Mouse (Mus musculus) spleen, adult 2 months (tissue): ENCODE data around the gene Ppara.

Source experiments
- CTCF ChIP-seq: fragments of 200-500 bp; IDR thresholded peaks from 2 replicates; pipeline ENCODE4 v1.5.1; 2011; ENCODE audit warnings: mild to moderate bottlenecking, inconsistent platforms; ENCODE audit not compliant: insufficient read depth, insufficient read length, insufficient replicate concordance; ENCODE audit errors: extremely low read depth
- POLR2A ChIP-seq: fragments of 200-500 bp; IDR thresholded peaks from 2 replicates; pipeline ENCODE4 v1.6.1; 2011; ENCODE audit warnings: low read depth, low read length, inconsistent platforms

- no peak for TF ChIP-seq CTCF
- TF ChIP-seq POLR2A: no peak
These were observed 40.2 kb downstream of the Ppara start for GRCm38 (mm10) chr15:85775001-85775400.
